Mouse (Mus musculus): Measurements from ENCODE around the gene March4. TPM values are rescaled to one million over a fixed set of nuclear protein-coding genes. Genes with fewer than 3 reads are reported as not detected.

Gene March4
- polyA plus RNA-seq, 1 experiment = 0.06 TPM

- Histone ChIP-seq H3K4me1 (ENCODE audit: control insufficient read depth, insufficient read depth, insufficient read length) (no peaks in the 10 kb centered on the region), H3K27ac (ENCODE audit: insufficient read depth, low read length) (no peak overlapping the region), H3K4me3 (ENCODE audit: extremely low read depth, insufficient read depth, insufficient read length) (no peak overlapping the region), H3K36me3 (ENCODE audit: control insufficient read depth, insufficient read depth, low read length) (no peaks in the 10 kb centered on the region), H3K27me3 (ENCODE audit: control insufficient read depth, insufficient read depth, low read length) (no peaks in the 10 kb centered on the region)
- WGBS = 76% methylated on average over 2 of the region's 2 CpGs
- DNase-seq (ENCODE audit: low read depth in 1 of 2, low spot score in 2 of 2) = no peak
- TF ChIP-seq POLR2A (IDR thresholded peaks at IDR 0.05; ENCODE audit: low read depth, low read length) (no peak), CTCF (IDR thresholded peaks at IDR 0.05; ENCODE audit: extremely low read depth, insufficient read depth, insufficient read length, insufficient replicate concordance) (no peak)
Measured at GRCm38 (mm10) chr1:72452839-72453238, 83.9 kb downstream of the March4 start.

DNA sequence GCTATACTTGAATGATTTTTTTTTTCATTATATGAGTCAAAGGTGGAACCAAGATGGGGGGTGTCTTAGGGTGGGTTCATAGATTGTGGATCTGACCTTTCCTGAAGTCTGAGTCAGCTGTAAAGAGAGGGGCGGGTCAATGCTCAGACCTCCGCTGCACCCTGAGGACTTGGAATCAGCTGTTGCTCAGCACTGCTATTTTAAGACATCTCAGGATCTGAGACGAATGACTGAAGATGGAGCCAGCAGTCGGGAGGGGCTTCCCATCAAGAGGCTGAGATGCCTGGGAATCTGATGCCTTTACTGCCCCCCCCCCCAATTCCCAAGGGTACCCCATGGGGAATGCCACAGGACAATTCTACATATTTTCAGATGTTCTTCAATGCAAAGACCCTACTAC lies 85.9 kb downstream of the March4 start:
- TF ChIP-seq CTCF (IDR thresholded peaks at IDR 0.05; ENCODE audit: extremely low read depth, insufficient read depth, insufficient read length, insufficient replicate concordance) (no peak), POLR2A (IDR thresholded peaks at IDR 0.05; ENCODE audit: low read depth, low read length) (no peak)
- Histone ChIP-seq H3K4me3 (ENCODE audit: extremely low read depth, insufficient read depth, insufficient read length) (no peak overlapping the region), H3K4me1 (ENCODE audit: control insufficient read depth, insufficient read depth, insufficient read length) (no peaks in the 10 kb centered on the region), H3K27me3 (ENCODE audit: control insufficient read depth, insufficient read depth, low read length) (no peaks in the 10 kb centered on the region), H3K27ac (ENCODE audit: insufficient read depth, low read length) (no peak overlapping the region), H3K36me3 (ENCODE audit: control insufficient read depth, insufficient read depth, low read length) (no peaks in the 10 kb centered on the region)
- WGBS = 73% methylated on average over 4 of the region's 4 CpGs
- no peak for DNase-seq (ENCODE audit: low read depth in 1 of 2, low spot score in 2 of 2)

GRCm38 (mm10) chr1:72449752-72450151 lies 87.0 kb downstream of the March4 start:
- Histone ChIP-seq H3K4me3 (ENCODE audit: extremely low read depth, insufficient read depth, insufficient read length) (no peak overlapping the region), H3K27ac (ENCODE audit: insufficient read depth, low read length) (no peak overlapping the region), H3K36me3 (ENCODE audit: control insufficient read depth, insufficient read depth, low read length) (no peaks in the 10 kb centered on the region), H3K4me1 (ENCODE audit: control insufficient read depth, insufficient read depth, insufficient read length) (no peaks in the 10 kb centered on the region), H3K27me3 (ENCODE audit: control insufficient read depth, insufficient read depth, low read length) (no peaks in the 10 kb centered on the region)
- 31% methylated on average over 3 of the region's 3 CpGs for WGBS
- no peak for DNase-seq (ENCODE audit: low read depth in 1 of 2, low spot score in 2 of 2)
- TF ChIP-seq POLR2A (IDR thresholded peaks at IDR 0.05; ENCODE audit: low read depth, low read length) (no peak), CTCF (IDR thresholded peaks at IDR 0.05; ENCODE audit: extremely low read depth, insufficient read depth, insufficient read length, insufficient replicate concordance) (no peak)

DNA sequence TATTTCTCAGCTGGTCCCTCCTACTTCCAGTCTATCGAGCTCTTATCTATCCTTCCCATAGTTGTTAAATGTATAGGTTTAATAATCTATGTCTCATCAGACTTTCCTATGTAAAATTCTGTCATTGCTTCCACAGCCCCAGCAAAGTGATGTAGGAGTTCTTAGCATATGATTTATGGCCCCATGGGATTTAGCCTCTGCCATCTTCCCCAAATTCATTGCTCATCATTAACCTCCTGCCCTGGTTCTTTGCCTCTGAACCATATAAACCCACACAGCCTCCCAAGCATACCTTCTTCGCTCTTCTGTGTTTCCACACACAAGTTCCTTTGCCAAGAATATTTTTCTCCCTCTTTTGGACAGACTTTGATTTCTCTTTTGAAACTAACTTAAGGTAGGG lies 94.0 kb downstream of the March4 start:
- Histone ChIP-seq H3K36me3 (ENCODE audit: control insufficient read depth, insufficient read depth, low read length) (no peaks in the 10 kb centered on the region), H3K27me3 (ENCODE audit: control insufficient read depth, insufficient read depth, low read length) (no peaks in the 10 kb centered on the region), H3K4me3 (ENCODE audit: extremely low read depth, insufficient read depth, insufficient read length) (no peak overlapping the region), H3K27ac (ENCODE audit: insufficient read depth, low read length) (no peak overlapping the region), H3K4me1 (ENCODE audit: control insufficient read depth, insufficient read depth, insufficient read length) (no peaks in the 10 kb centered on the region)
- DNase-seq (ENCODE audit: low read depth in 1 of 2, low spot score in 2 of 2) = no peak
- 91% methylated on average over 2 of the region's 2 CpGs for WGBS
- TF ChIP-seq CTCF (IDR thresholded peaks at IDR 0.05; ENCODE audit: extremely low read depth, insufficient read depth, insufficient read length, insufficient replicate concordance) (no peak), POLR2A (IDR thresholded peaks at IDR 0.05; ENCODE audit: low read depth, low read length) (no peak)

- H3K27me3 ChIP-seq (ENCODE audit: control insufficient read depth, insufficient read depth, low read length) = no peaks in the 10 kb centered on the region
- no peak for DNase-seq (ENCODE audit: low read depth in 1 of 2, low spot score in 2 of 2)
- no peak overlapping the region for H3K27ac ChIP-seq (ENCODE audit: insufficient read depth, low read length)
- H3K36me3 ChIP-seq (ENCODE audit: control insufficient read depth, insufficient read depth, low read length) = no peaks in the 10 kb centered on the region
- H3K4me3 ChIP-seq (ENCODE audit: extremely low read depth, insufficient read depth, insufficient read length) = no peak overlapping the region
- TF ChIP-seq POLR2A (IDR thresholded peaks at IDR 0.05; ENCODE audit: low read depth, low read length) (no peak), CTCF (IDR thresholded peaks at IDR 0.05; ENCODE audit: extremely low read depth, insufficient read depth, insufficient read length, insufficient replicate concordance) (no peak)
- no peaks in the 10 kb centered on the region for H3K4me1 ChIP-seq (ENCODE audit: control insufficient read depth, insufficient read depth, insufficient read length)
- WGBS = 78% methylated on average over 8 of the region's 8 CpGs
Measured at GRCm38 (mm10) chr1:72439146-72439545, 97.6 kb downstream of the March4 start.

DNA sequence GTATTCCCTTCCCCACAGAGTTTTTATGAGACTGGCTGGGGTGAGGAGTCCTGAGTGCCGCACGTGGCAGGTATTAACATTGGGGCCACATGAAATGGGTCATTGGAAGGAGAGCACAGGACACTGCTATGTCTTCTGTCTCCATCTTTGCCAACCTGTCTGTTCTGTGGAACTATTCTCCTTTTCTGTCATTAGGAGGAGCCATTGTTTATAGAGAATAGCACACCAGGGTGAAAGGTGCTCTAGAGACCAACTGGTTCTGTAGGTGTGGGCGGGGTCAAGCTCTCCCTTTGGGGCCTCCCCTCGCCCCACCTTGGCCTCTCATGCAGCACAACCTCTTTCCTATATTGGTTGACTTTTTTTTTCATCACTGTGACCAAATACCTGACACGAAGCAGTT lies 99.8 kb downstream of the March4 start:
- no peak for DNase-seq (ENCODE audit: low read depth in 1 of 2, low spot score in 2 of 2)
- no peak overlapping the region for H3K4me3 ChIP-seq (ENCODE audit: extremely low read depth, insufficient read depth, insufficient read length)
- H3K4me1 ChIP-seq (ENCODE audit: control insufficient read depth, insufficient read depth, insufficient read length) = no peaks in the 10 kb centered on the region
- TF ChIP-seq POLR2A (IDR thresholded peaks at IDR 0.05; ENCODE audit: low read depth, low read length) (no peak), CTCF (IDR thresholded peaks at IDR 0.05; ENCODE audit: extremely low read depth, insufficient read depth, insufficient read length, insufficient replicate concordance) (no peak)
- H3K27me3 ChIP-seq (ENCODE audit: control insufficient read depth, insufficient read depth, low read length) = no peaks in the 10 kb centered on the region
- no peak overlapping the region for H3K27ac ChIP-seq (ENCODE audit: insufficient read depth, low read length)
- H3K36me3 ChIP-seq (ENCODE audit: control insufficient read depth, insufficient read depth, low read length) = no peaks in the 10 kb centered on the region
- 81% methylated on average over 5 of the region's 5 CpGs for WGBS

DNA sequence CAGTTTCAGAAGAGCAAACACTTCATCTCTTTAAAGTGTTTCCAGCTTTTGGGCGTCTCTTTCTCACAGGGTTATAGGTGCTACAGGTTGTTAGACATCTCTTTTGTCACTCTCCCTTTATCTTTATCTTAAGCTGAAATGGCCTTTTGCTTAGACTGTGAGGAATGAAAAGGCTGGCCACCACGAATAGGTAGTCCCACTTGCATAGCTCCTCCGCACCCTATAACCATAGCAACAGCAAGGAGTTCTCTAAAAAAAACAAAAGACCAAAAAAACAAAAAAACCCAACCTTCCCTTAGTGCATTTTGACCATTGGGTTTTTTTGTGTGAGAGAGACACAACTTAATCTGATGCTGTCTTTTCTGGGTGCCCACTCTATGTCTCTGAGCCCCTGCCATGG lies 102.2 kb downstream of the March4 start:
- DNase-seq (ENCODE audit: low read depth in 1 of 2, low spot score in 2 of 2) = no peak
- 71% methylated on average over 3 of the region's 3 CpGs for WGBS
- Histone ChIP-seq H3K4me3 (ENCODE audit: extremely low read depth, insufficient read depth, insufficient read length) (no peak overlapping the region), H3K27ac (ENCODE audit: insufficient read depth, low read length) (no peak overlapping the region), H3K4me1 (ENCODE audit: control insufficient read depth, insufficient read depth, insufficient read length) (no peaks in the 10 kb centered on the region), H3K36me3 (ENCODE audit: control insufficient read depth, insufficient read depth, low read length) (no peaks in the 10 kb centered on the region), H3K27me3 (ENCODE audit: control insufficient read depth, insufficient read depth, low read length) (no peaks in the 10 kb centered on the region)
- no peak for TF ChIP-seq POLR2A (IDR thresholded peaks at IDR 0.05; ENCODE audit: low read depth, low read length)
- TF ChIP-seq CTCF (IDR thresholded peaks at IDR 0.05; ENCODE audit: extremely low read depth, insufficient read depth, insufficient read length, insufficient replicate concordance) = no peak

Measured in spleen, adult 2 months (tissue).